Mouse (Mus musculus): Measurements from ENCODE around the gene Nanp.

GRCm38 (mm10) chr2:151011273-151011672 is 27.9 kb downstream of the Nanp start:
- no peak for TF ChIP-seq CTCF (IDR thresholded peaks at IDR 0.05)
- TF ChIP-seq EP300 (IDR thresholded peaks at IDR 0.05), result no peak

Data from lung, postnatal 0 days (tissue).